ENCODE assay signal across 30 mouse cellular contexts in genomic region chr6:3544970-3545369, GRCm38 (mm10). TPM values are rescaled to one million over a fixed set of nuclear protein-coding genes. Genes with fewer than 3 reads are reported as not detected.
DNase-seq lines count a peak whose midpoint lies in the region; ATAC-seq and TF ChIP-seq lines count a peak whose summit lies in the region.
"Had no signal": no experiment of that assay in that cellular context is flagged by ENCODE, and none has a peak within 500 bp of the region (broad histone marks: within the 10 kb centered on the region; RNA-seq: fewer than 3 reads in every experiment).

No protein-coding gene starts in this region.

- H3K9me3 ChIP-seq in liver, embryonic 12.5 days (replicated peaks): no peaks in the 10 kb centered on the region
- H3K9me3 ChIP-seq: embryonic facial prominence, embryonic 12.5 days; embryonic facial prominence, embryonic 15.5 days; heart, embryonic 12.5 days; heart, embryonic 15.5 days; hindbrain, embryonic 10.5 days; hindbrain, embryonic 13.5 days had no signal

- peak; percentile 98 for DNase-seq in liver, adult 2 months (ENCODE audit: extremely low read depth, low read depth, low spot score)
- DNase-seq in lung, postnatal 25 days (ENCODE audit: low spot score): peak; percentile 20
- no peak for DNase-seq in lung, postnatal 14 days
- peak; percentile 40 for DNase-seq in R1 (ENCODE audit: low read depth, low spot score)
- no peak for DNase-seq in left cerebral cortex, postnatal 10 days (ENCODE audit: extremely low spot score in 1 of 2, low spot score in 2 of 2)
- DNase-seq: adrenal gland, adult 2 months; adrenal gland, postnatal 14 days; cerebellum, adult 11 months; cerebellum, adult 2 months; cerebellum, adult 9-11 months; cerebellum, postnatal 25 days; forebrain, postnatal 0 days; gastrocnemius, adult 2 months; gastrocnemius, postnatal 14 days; heart, adult 18-20 months; heart, postnatal 10 days; heart, postnatal 36 days had no signal

- no peak overlapping the region for H3K4me2 ChIP-seq in liver, embryonic 12.5 days
- H3K4me2 ChIP-seq: embryonic facial prominence, embryonic 12.5 days; embryonic facial prominence, embryonic 15.5 days; heart, embryonic 12.5 days; heart, embryonic 15.5 days; hindbrain, embryonic 13.5 days had no signal

- WGBS in liver, adult 2 months: 21% methylated on average over 1 of the region's 1 CpGs
- WGBS in liver, embryonic 12.5 days (ENCODE audit: insufficient replicate concordance): 65% methylated on average over 1 of the region's 1 CpGs

- peaks cover 2% of the 10 kb centered on the region; the same call in 1 of the 2 replicates for H3K36me3 ChIP-seq in liver, adult 2 months (ENCODE audit: control insufficient read depth, insufficient read depth, low read length)
- peaks cover 13% of the 10 kb centered on the region for H3K36me3 ChIP-seq in liver, embryonic 12.5 days
- H3K36me3 ChIP-seq: embryonic facial prominence, embryonic 12.5 days had no signal

- peak overlapping the region; percentile 96 for H3K27ac ChIP-seq in liver, adult 2 months (replicated peaks; ENCODE audit: insufficient read depth, low read depth, low read length)
- no peak overlapping the region for H3K27ac ChIP-seq in liver, embryonic 12.5 days
- H3K27ac ChIP-seq: embryonic facial prominence, embryonic 12.5 days; embryonic facial prominence, embryonic 15.5 days; gastrocnemius, adult 2 months; heart, embryonic 15.5 days; hindbrain, embryonic 10.5 days; hindbrain, embryonic 13.5 days had no signal

- H3K79me2 ChIP-seq in liver, adult 2 months (ENCODE audit: control insufficient read depth, insufficient read depth, low read length): no peaks in the 10 kb centered on the region

- ATAC-seq in liver, embryonic 12.5 days: no peak
- ATAC-seq: CD4-positive, CD25-positive, alpha-beta regulatory T cell, adult 4 months; forebrain, embryonic 14.5 days; forebrain, postnatal 0 days; hindbrain, embryonic 16.5 days had no signal

- intact Hi-C loops in left cerebral cortex, postnatal 10 days (cut with DNase I): no loop called here

- H3K27me3 ChIP-seq in liver, adult 2 months (ENCODE audit: control insufficient read depth, insufficient read depth, low read length): no peaks in the 10 kb centered on the region
- no peaks in the 10 kb centered on the region for H3K27me3 ChIP-seq in liver, embryonic 12.5 days (replicated peaks)
- H3K27me3 ChIP-seq: embryonic facial prominence, embryonic 12.5 days; embryonic facial prominence, embryonic 15.5 days; heart, embryonic 12.5 days; heart, embryonic 15.5 days; hindbrain, embryonic 13.5 days had no signal

- H3K4me1 ChIP-seq in liver, adult 2 months (ENCODE audit: control insufficient read depth, insufficient read depth, low read length): peaks cover 19% of the 10 kb centered on the region
- H3K4me1 ChIP-seq in liver, embryonic 12.5 days: peaks cover 3% of the 10 kb centered on the region; the same call in 1 of the 2 replicates
- H3K4me1 ChIP-seq: embryonic facial prominence, embryonic 12.5 days; embryonic facial prominence, embryonic 15.5 days; heart, embryonic 12.5 days; heart, embryonic 15.5 days; hindbrain, embryonic 10.5 days; hindbrain, embryonic 13.5 days had no signal

- TF ChIP-seq POLR2A in liver, adult 2 months (IDR thresholded peaks at IDR 0.05; ENCODE audit: extremely low read depth, insufficient read depth, low read length): no peak

- H3K9ac ChIP-seq in liver, adult 2 months (ENCODE audit: low read depth, low read length): no peak overlapping the region
- H3K9ac ChIP-seq in liver, embryonic 12.5 days: no peak overlapping the region
- H3K9ac ChIP-seq: embryonic facial prominence, embryonic 12.5 days; embryonic facial prominence, embryonic 15.5 days; forebrain, postnatal 0 days; heart, embryonic 12.5 days; heart, embryonic 15.5 days; hindbrain, embryonic 13.5 days had no signal

- H3K4me3 ChIP-seq in liver, adult 2 months (ENCODE audit: insufficient read depth, low read depth, low read length): no peak overlapping the region
- H3K4me3 ChIP-seq in liver, embryonic 12.5 days: no peak overlapping the region
- H3K4me3 ChIP-seq: embryonic facial prominence, embryonic 12.5 days; embryonic facial prominence, embryonic 15.5 days; gastrocnemius, adult 2 months; heart, embryonic 12.5 days; heart, embryonic 15.5 days; hindbrain, embryonic 10.5 days; hindbrain, embryonic 13.5 days had no signal

- no peak for TF ChIP-seq CTCF in liver, adult 2 months (IDR thresholded peaks at IDR 0.05; ENCODE audit: low read depth, low read length)

RNA-seq across cellular contexts. Expression of gene Vps50, which starts 46.8 kb away (rescaled TPM):
- total RNA-seq in liver, adult 2 months (2014; rRNA removed): 10.4 and 11.8 TPM in 2 replicates
- polyA plus RNA-seq in liver, adult 2 months (2012; rRNA removed): 0.97 and 1.3 TPM in 2 replicates
- 17.3 and 17.6 TPM in 2 replicates for polyA plus RNA-seq in liver, embryonic 12.5 days (2016; fragmentation: Nextera tagmentation; extraction: Ambion mirVana)
- total RNA-seq in left cerebral cortex, postnatal 10 days (2021): 10 to 100 TPM; 60.1 to 61.9 TPM

RNA-seq across cellular contexts. Expression of gene Hepacam2, which starts 46.9 kb away (rescaled TPM):
- total RNA-seq in liver, adult 2 months (2014; rRNA removed): 0.55 and 0.60 TPM in 2 replicates
- 0.07 and 0.17 TPM in 2 replicates for polyA plus RNA-seq in liver, adult 2 months (2012; rRNA removed)
- polyA plus RNA-seq in liver, embryonic 12.5 days (2016; fragmentation: Nextera tagmentation; extraction: Ambion mirVana): 0.05 TPM in 1 of 2 replicates, not detected in the other
- under 1 TPM; 0.54 to 0.67 TPM for total RNA-seq in left cerebral cortex, postnatal 10 days (2021)
- total RNA-seq: adrenal gland, postnatal 14 days; common myeloid progenitor, adult 5-6 weeks; gastrocnemius, postnatal 14 days; gastrocnemius, postnatal 4 days had no signal
- polyA plus RNA-seq: C2C12; heart, embryonic 12.5 days had no signal

Comparison
In these comparisons a context has a peak if more than half of its experiments do, and no peak if none do; other contexts are left out.
1. DNase-seq: peak in liver, adult 2 months (single experiment), lung, postnatal 25 days (single experiment) and R1 (single experiment); none in lung, postnatal 14 days (single experiment) and left cerebral cortex, postnatal 10 days (0 of 2).